7 mouse cellular contexts compared by ENCODE assay signal in genomic region chr5:65699146-65699545, GRCm38 (mm10). TPM values are rescaled to one million over a fixed set of nuclear protein-coding genes. Genes with fewer than 3 reads are reported as not detected.
A peak's percentile ranks its signal among the peaks of the same experiment; 100 is the strongest.
DNase-seq lines count a peak whose midpoint lies in the region; ATAC-seq and TF ChIP-seq lines count a peak whose summit lies in the region.

No protein-coding gene starts in this region.

- H3K4me3 ChIP-seq in neural tube, embryonic 11.5 days (ENCODE audit: low read depth, low read length) = no peak overlapping the region; the same call in 1 of the 2 replicates
- no peak overlapping the region for H3K4me3 ChIP-seq in forebrain, embryonic 14.5 days (ENCODE audit: low read depth, low read length)
- H3K4me3 ChIP-seq in limb, embryonic 15.5 days = peak overlapping the region; percentile 92
- H3K4me3 ChIP-seq in stomach, postnatal 0 days (ENCODE audit: low read depth, low read length) = peak overlapping the region; percentile 98; the same call in 1 of the 2 replicates

- H3K27me3 ChIP-seq in neural tube, embryonic 11.5 days (ENCODE audit: control insufficient read depth, insufficient read depth, low read length) = no peaks in the 10 kb centered on the region
- H3K27me3 ChIP-seq in forebrain, embryonic 14.5 days (replicated peaks; ENCODE audit: control insufficient read depth, insufficient read depth, low read length) = no peaks in the 10 kb centered on the region
- H3K27me3 ChIP-seq in limb, embryonic 15.5 days = no peaks in the 10 kb centered on the region
- H3K27me3 ChIP-seq in stomach, postnatal 0 days (ENCODE audit: control insufficient read depth, insufficient read depth, low read length) = no peaks in the 10 kb centered on the region

- no peaks in the 10 kb centered on the region for H3K36me3 ChIP-seq in neural tube, embryonic 11.5 days (ENCODE audit: control insufficient read depth, insufficient read depth, low read length)
- peaks cover 9% of the 10 kb centered on the region; the same call in 1 of the 2 replicates for H3K36me3 ChIP-seq in forebrain, embryonic 14.5 days (ENCODE audit: control insufficient read depth, insufficient read depth, low read length)
- H3K36me3 ChIP-seq in limb, embryonic 15.5 days = peaks cover 9% of the 10 kb centered on the region
- no peaks in the 10 kb centered on the region for H3K36me3 ChIP-seq in stomach, postnatal 0 days (ENCODE audit: control insufficient read depth, insufficient read depth, low read length)

- peak overlapping the region; percentile 86; the same call in 1 of the 2 replicates for H3K9ac ChIP-seq in neural tube, embryonic 11.5 days (ENCODE audit: low read length)
- H3K9ac ChIP-seq in forebrain, embryonic 14.5 days (ENCODE audit: low read length) = peak overlapping the region; percentile 96
- no peak overlapping the region for H3K9ac ChIP-seq in limb, embryonic 15.5 days
- peak overlapping the region; percentile 95; the same call in 1 of the 2 replicates for H3K9ac ChIP-seq in stomach, postnatal 0 days (ENCODE audit: low read length)

- no peak for TF ChIP-seq CTCF in stomach, postnatal 0 days (IDR thresholded peaks at IDR 0.05; ENCODE audit: low read depth)

- TF ChIP-seq EP300 in stomach, postnatal 0 days (optimal IDR thresholded peaks at IDR 0.05) = no peak

- intact Hi-C loops in left cerebral cortex, postnatal 14 days (cut with DNase I) = loop anchor here (5.0 kb wide), 1 partner anchor 297 kb away; no protein-coding TSS in a partner anchor

- no peak for DNase-seq in neural tube, embryonic 11.5 days (ENCODE audit: low spot score)
- no peak for DNase-seq in neural tube, embryonic 10.5 days (ENCODE audit: extremely low spot score, low spot score)
- no peak for DNase-seq in forebrain, embryonic 14.5 days (ENCODE audit: low spot score)
- DNase-seq in stomach, postnatal 0 days (ENCODE audit: low spot score) = no peak
- DNase-seq in left cerebral cortex, postnatal 14 days (ENCODE audit: low spot score in 2 of 2) = no peak
- no peak for DNase-seq in retina, postnatal 1 day

- H3K4me2 ChIP-seq in neural tube, embryonic 11.5 days (ENCODE audit: low read depth) = peak overlapping the region; percentile 49
- H3K4me2 ChIP-seq in forebrain, embryonic 14.5 days (ENCODE audit: low read length) = peak overlapping the region; percentile 63; the same call in 1 of the 2 replicates
- H3K4me2 ChIP-seq in limb, embryonic 15.5 days = peak overlapping the region; percentile 52
- H3K4me2 ChIP-seq in stomach, postnatal 0 days (replicated peaks; ENCODE audit: low read depth) = peak overlapping the region; percentile 54

- no peak overlapping the region for H3K27ac ChIP-seq in neural tube, embryonic 11.5 days (ENCODE audit: low read depth, low read length)
- no peak overlapping the region for H3K27ac ChIP-seq in forebrain, embryonic 14.5 days (ENCODE audit: low read depth, low read length)
- peak overlapping the region; percentile 99 for H3K27ac ChIP-seq in limb, embryonic 15.5 days
- H3K27ac ChIP-seq in stomach, postnatal 0 days (replicated peaks) = peak overlapping the region; percentile 98

- H3K9me3 ChIP-seq in neural tube, embryonic 11.5 days (ENCODE audit: control insufficient read depth, low read length) = no peaks in the 10 kb centered on the region
- no peaks in the 10 kb centered on the region for H3K9me3 ChIP-seq in forebrain, embryonic 14.5 days (replicated peaks; ENCODE audit: control insufficient read depth, low read length)
- no peaks in the 10 kb centered on the region for H3K9me3 ChIP-seq in limb, embryonic 15.5 days
- H3K9me3 ChIP-seq in stomach, postnatal 0 days (ENCODE audit: control insufficient read depth, low read length) = no peaks in the 10 kb centered on the region

- H3K4me1 ChIP-seq in neural tube, embryonic 11.5 days (ENCODE audit: control insufficient read depth, insufficient read depth, low read length) = peaks cover 5% of the 10 kb centered on the region; the same call in 1 of the 2 replicates
- H3K4me1 ChIP-seq in forebrain, embryonic 14.5 days (ENCODE audit: control insufficient read depth, insufficient read depth, low read length) = peaks cover 10% of the 10 kb centered on the region
- peaks cover 21% of the 10 kb centered on the region for H3K4me1 ChIP-seq in limb, embryonic 15.5 days
- H3K4me1 ChIP-seq in stomach, postnatal 0 days (replicated peaks; ENCODE audit: control insufficient read depth, insufficient read depth) = no peaks in the 10 kb centered on the region

- 69% methylated on average over 10 of the region's 10 CpGs for WGBS in neural tube, embryonic 11.5 days
- 67% methylated on average over 10 of the region's 10 CpGs for WGBS in forebrain, embryonic 14.5 days
- 70% methylated on average over 10 of the region's 10 CpGs for WGBS in limb, embryonic 15.5 days
- 62% methylated on average over 10 of the region's 10 CpGs for WGBS in stomach, postnatal 0 days

- ATAC-seq in neural tube, embryonic 11.5 days (ENCODE audit: insufficient read depth, low FRiP score, low TSS enrichment) = no peak
- no peak for ATAC-seq in forebrain, embryonic 14.5 days
- ATAC-seq in limb, embryonic 15.5 days (ENCODE audit: insufficient number of reproducible peaks, low FRiP score, low TSS enrichment, low read depth) = no peak
- ATAC-seq in stomach, postnatal 0 days (ENCODE audit: low FRiP score, low TSS enrichment) = no peak

RNA-seq across cellular contexts. Expression of gene Pds5a, which starts 1.1 kb away (rescaled TPM):
- polyA plus RNA-seq in neural tube, embryonic 11.5 days (2014; fragmentation: Nextera tagmentation; extraction: Ambion mirVana) = 124 TPM in 2 replicates
- polyA plus RNA-seq in forebrain, embryonic 14.5 days (2014; fragmentation: Nextera tagmentation; extraction: Ambion mirVana) = 58.7 and 63.4 TPM in 2 replicates
- 44.2 and 54.2 TPM in 2 replicates for polyA plus RNA-seq in limb, embryonic 15.5 days (2015; fragmentation: Nextera tagmentation; extraction: Ambion mirVana)
- 16.7 and 18.1 TPM in 2 replicates for polyA plus RNA-seq in stomach, postnatal 0 days (2015; fragmentation: Nextera tagmentation; extraction: Ambion mirVana)
- 10 to 100 TPM; 67.8 to 68.9 TPM for total RNA-seq in left cerebral cortex, postnatal 14 days (2021)

Comparison
In these comparisons a context has a peak if more than half of its experiments do, and no peak if none do; other contexts are left out.
1. H3K27ac ChIP-seq: peak in limb, embryonic 15.5 days (single experiment) and stomach, postnatal 0 days (single experiment); none in neural tube, embryonic 11.5 days (single experiment) and forebrain, embryonic 14.5 days (single experiment).
2. H3K4me3 ChIP-seq: peak in limb, embryonic 15.5 days (single experiment) and stomach, postnatal 0 days (single experiment); none in neural tube, embryonic 11.5 days (single experiment) and forebrain, embryonic 14.5 days (single experiment).
3. Peak in every context shown above with its lines, with median percentiles within 50 percentile points of each other: H3K4me2 ChIP-seq.